Mouse (Mus musculus): ENCODE data around the gene Dennd5a.

The Dennd5a gene

DNA sequence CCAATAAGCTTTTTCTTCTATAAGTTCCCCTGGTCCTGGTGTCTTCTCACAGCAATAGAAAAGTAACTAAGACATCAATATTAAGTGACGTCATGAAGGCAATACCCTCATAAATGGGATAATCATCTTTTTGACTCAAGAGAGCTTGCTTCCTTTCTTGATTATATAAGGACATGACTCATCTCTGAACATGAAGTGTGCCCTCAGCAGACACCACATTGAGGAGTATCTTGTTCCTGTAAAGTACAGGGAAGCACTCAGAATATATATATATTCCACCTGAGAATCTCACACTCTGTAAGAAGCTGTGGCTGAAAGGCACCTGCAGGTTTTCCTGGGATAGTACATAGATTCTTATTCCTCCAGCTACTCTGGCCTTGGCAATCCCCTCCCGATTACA is 77.7 kb downstream of the Dennd5a start:
- DNase-seq (ENCODE audit: low spot score in 2 of 2), result no peak

DNA sequence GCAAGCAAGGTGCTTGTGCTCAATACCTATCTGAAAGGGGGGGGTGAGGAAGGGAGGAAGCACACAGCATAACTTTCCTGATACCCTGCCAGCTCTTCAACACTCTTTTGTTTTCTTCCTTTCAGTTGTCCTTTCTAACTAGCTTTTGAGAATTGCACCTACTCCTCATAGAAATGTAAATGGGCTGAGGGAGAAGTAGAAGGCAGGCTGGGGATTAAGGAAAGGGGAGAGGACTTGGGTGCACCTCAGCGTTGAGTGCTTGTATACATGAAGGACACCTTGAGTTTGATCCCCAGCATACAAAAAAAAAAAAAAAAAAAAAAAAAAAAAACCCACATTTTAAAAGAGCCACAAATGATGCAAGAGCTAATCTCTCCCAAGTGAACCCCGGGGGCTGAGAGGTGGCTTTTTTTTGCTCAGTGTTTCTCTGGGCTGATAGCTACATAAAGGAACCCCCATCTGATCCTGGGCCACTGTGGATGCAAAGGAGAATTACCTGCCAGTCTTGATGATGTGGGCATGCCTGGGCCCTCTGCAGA is 78.6 kb downstream of the Dennd5a start:
- no peak for DNase-seq (ENCODE audit: low spot score in 2 of 2)

DNA sequence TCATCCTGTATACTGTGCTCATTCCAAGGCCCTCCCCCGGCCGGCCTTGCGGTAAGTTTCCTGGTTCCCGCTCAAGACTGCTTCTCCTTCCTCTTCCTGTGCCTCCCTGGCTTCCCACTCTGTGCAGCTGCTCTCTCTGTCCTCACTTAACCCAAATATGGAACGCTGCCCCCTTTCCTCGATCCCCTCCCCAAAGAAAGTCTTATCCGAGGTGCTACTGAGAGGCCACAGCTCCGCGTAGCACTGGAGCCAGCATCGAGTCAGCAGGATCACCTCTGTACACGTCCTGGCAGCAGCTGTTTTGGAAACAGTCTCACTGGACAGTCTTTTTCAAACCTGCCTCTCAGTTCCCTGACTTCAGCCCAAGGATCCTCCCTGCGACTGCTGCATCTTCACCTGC is 81.1 kb downstream of the Dennd5a start:
- DNase-seq (ENCODE audit: low spot score in 2 of 2), result no peak

DNA sequence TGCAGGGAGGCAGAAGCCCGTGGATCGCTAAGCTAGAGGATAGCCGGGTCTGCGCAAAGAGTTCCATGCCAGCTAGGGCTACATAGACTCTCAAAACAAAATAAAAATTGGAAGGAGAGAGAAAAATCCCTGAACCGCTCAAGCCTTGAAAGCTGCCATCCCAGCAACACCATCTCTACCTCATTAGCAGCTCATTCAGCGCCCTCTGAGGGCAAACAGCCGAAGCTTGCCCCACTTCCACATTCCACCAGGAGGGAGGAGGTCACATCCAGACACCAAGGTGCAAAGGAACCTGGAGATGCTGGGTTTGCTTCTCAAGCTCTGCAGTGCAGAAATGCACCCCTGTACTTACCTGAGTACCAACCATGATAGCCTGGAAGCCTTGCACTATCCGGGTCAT is 84.2 kb downstream of the Dennd5a start:
- no peak for DNase-seq (ENCODE audit: low spot score in 2 of 2)

DNA sequence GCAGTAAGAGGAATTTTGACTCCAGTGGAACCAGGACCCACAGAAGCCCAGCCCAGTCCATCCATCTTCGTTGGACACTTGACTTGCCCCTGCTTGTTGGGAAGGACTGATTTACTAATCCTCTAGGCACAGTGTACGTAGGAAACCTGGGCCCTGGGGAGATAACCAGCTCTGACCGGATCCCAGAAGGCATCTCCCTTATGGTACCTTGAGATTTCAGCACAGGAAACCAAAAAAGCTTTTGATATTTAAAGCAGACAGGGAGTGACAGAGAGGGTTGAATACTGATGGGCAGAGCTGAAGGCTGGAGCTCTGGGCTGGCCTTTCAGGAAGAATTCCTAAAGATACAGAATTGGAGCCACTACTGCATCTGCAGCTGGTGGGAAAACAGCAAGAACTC is 84.7 kb downstream of the Dennd5a start:
- DNase-seq (ENCODE audit: low spot score in 2 of 2), result no peak

DNA sequence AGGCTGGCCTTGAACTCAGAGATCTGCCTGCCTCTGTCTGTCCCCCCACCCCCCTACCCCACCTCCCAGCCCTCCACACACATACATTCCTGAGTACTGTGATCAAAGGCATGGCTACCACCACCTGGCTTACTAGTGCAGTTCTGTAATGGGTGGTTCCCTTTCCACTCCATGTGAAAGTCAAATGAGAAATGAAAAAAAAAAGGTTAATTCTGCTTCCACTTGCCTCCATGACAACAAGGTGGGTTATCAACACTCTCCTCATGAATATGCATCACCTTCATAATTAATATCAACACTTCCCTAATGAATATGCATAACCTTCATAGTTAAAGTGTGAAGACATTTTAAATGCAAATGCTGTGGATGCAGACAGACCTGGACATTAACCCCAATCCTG is 85.2 kb downstream of the Dennd5a start:
- DNase-seq (ENCODE audit: low spot score in 2 of 2), result no peak

DNA sequence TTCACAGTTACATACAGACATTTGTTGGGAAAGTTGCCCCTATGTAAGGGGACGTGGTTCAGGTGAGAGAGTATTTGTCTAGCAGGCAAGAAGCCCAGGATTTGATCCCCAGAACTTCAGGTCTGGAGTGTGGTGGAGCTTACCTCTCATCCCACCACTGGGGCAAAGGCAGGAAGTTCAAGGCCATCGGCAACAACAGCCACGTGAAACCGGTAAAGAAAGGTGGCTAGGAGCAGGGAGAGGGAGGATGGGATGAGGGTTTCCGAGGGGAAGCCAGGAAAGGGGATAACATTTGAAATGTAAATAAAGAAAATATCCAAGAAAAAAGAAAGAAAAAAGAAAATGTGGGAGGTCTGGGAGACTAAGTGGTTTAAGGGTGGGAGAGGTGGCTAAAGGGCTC is 87.1 kb downstream of the Dennd5a start:
- DNase-seq (ENCODE audit: low spot score in 2 of 2), result no peak

DNA sequence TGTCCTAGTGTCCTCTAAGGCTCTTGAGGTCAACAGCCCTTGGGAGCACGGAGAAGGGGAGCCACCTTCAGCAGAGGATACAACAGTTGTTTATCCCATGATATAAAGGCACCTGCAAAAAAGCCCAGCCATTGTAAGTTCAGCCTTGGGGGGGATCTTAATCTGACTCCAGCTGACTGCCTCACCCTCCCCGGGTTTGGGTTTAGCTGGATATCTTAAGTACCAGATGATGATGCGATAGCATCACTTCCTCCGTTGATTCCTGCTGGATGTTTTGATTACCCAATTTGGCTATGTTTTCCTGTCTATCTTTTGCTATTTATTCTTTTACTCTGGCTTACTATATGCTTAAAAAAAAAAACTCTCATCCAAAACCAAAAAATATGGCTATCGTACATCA is 89.0 kb downstream of the Dennd5a start:
- no peak for DNase-seq (ENCODE audit: low spot score in 2 of 2)

DNA sequence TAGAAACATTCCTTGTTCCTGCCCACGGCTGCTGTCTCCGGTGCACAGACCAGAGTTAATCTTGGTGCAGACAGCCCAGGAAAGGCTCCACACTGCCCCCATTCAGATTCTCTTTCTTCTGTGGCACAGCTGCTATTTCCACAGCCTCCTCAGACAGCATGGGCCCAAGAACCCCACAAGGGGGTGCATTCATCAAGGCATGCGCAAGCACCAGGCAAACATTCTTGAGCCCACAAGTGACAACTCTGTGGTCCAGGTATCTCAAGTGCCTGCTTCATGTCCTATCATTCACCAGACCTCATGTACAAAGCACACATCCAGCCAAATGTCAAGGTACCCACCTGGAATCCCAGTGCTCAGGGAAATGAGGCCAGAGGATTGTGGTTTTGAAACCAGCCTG is 91.8 kb downstream of the Dennd5a start:
- DNase-seq (ENCODE audit: low spot score in 2 of 2), result no peak

DNA sequence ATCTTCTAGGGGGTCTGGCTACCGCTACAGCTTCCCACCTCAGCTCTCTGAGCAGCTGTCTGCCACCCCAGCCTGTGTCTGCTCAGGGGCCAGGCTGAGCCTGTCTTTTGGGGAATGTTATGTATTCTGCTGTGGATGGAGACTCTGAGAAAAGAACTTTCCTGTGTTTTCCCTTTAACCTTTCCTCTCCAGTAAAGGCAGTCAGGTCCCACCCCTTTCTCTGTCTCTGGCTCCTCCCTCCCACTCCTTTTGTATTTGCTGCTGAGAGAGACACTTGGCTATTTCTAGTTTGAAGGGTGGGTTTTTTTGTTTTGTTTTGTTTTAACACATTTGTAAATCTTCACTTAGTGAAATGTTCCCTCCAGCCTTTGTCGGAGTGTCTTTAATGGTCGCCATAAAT is 93.6 kb downstream of the Dennd5a start:
- DNase-seq (ENCODE audit: low spot score in 2 of 2), result no peak

DNA sequence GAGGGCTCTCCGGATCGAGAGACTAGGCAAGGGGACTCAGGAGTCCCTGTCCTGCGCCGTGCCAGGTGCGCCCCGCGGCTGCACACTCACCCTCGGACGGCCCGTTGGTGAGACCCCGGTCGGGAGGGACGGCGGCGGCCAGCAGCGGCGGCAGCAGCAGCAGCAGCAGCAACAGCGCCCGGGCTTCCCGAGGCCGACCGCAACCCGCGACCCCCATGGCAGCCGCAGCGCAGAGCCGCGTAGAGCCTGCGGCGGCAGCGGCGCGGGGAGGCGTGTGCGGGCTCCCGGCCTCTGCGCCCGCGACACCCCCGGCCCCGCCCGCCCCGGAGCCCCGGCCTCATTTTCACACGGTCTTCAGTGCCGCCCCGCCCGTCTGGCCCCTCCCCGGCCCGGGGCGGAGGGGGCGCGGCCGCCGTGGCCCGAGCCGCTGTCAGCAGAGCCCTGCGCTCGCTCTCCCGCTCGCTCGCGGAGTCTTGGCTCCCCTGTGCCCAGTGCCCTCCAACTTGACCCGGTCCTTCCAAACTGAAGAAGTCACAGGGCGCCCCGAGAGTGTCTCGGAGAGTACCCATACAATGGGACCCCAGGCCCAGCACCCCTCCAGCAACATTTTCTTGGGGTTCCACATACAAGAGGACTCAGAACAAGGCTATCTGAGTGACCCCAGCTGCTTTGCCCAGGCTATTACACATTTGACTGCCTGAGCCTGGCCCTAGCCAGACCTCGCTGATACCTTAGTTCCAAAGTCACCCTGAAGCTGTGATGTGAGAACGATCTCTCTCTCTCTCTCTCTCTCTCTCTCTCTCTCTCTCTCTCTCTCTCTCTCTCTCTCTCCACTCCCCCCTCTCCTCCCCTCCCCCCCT is 94.7 kb downstream of the Dennd5a start, which contains the start of gene Scube2:
TSS of gene Scube2 (minus strand) at position 310 of the 860 bp plus-strand sequence.
- peak in 1 of 2 experiments; percentile 23 for DNase-seq (ENCODE audit: low spot score in 2 of 2)

DNA sequence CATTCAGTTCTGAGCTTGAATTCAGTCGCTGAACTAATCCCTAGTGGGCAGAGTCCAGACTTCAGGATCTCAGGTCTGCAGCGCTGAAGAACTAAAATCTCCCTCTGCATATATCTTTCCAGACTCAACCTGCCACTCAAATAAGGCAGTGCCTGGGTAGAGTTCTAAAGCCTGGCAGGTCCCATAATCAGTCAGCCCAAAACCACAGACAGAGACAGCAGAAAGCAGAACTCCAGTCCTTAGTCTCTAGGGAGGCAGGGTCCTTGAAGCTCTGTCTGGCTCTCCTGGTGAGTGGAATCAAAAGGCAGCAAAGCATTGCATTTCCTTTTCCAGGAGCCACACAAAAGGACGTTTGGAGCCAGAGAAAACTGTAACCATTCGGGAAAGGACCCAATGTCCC is 96.7 kb downstream of the Dennd5a start:
- DNase-seq (ENCODE audit: low spot score in 2 of 2), result no peak

DNA sequence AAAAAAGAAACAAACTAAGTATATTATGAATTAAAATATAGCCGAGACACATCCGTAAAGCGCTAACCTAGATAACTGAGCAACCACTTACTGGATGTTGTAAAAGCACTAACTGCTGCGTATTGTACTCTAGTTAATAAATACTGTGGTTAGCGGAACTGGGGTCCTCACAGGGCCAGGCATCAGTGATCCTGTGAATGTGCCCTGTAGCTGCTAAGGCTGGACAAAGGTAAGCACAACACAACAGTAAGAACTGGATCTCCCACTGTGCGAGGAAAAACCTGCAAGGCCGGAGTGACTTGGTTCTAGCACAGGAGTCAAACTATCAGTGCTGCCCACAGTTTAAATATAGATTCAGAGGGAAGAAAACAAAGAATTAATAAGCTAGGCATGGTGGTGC is 100.1 kb downstream of the Dennd5a start:
- DNase-seq (ENCODE audit: low spot score in 2 of 2), result peak in 1 of 2 experiments; percentile 27

DNA sequence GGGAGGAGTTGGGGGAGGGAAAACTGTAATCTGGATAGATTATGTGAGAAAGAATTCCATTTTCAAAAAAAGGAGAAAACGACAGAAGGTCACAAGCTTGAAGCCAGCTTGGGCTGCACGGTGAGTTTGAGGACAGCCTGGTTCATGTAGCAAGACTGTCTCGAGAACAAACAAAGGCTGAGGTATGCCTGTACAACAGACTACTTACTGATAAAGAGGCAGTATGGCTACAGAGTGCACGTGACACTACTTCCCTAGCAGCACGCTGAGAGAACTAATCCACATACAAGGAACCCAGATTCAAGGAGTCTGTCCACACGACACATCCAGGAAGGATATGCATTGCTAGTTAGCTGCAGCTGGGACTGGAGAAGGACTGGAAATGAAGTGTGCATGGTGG is 100.9 kb downstream of the Dennd5a start:
- DNase-seq (ENCODE audit: low spot score in 2 of 2), result no peak

DNA sequence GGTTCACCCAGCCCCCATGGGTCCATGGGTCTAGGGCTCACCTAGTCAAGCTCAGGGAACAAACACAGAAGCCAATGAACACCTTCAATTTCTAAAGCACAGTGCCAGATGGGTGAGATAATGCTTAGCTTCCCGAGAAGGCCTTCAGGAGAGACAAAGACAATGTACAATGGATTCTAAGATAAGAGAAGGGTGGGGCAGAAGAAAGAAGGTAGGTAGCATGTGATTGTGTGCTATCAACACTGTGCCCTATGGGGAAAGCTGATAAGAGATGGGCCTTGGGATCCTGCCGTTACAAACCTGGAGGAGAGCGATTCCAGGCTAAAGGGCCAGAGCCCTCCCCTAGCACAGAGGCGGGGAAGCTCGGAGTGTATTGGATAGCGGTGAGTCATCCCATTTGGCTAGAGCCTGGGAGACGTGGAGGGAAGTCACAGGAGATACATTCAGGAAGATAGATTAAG is 107.5 kb downstream of the Dennd5a start:
- peak in 1 of 2 experiments; percentile 20 for DNase-seq (ENCODE audit: low spot score in 2 of 2)

DNA sequence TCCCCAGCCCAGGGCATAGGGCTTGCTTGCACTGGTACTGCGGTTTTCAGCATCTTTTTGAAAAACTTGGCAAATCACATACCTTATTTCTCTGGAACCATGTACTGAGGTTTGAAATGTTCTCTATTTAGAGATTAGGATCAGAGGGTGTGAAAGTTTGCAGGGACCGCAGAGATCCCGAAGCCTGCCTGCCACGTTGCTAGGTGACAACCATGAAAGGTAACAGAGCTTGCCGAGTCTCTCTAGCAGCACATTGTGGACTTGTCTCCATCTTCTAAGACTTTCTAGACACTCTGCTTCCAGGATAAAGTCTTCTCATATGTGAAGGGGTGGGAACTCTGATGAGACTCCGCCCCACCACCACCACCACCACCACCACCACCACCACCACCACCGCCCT is 108.3 kb downstream of the Dennd5a start:
- DNase-seq (ENCODE audit: low spot score in 2 of 2), result no peak

DNA sequence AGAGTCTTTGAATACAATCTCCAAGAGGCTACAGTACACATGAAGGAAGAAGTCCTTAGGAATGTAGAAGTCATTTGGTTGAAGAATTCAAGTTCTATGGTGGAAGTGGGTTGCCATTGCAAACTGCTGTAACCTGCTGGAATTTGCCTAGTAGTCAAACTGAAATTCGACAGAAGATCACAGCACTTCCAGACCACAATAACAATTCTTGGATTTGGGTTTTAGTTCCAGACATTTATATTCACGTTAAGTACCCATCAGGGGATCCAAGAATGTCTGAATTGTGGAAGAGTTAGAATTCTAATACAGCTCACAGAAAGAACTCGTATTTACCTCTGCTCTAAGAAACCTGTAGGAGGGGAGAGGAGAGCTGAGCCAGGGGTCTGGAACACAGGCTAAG is 109.7 kb downstream of the Dennd5a start:
- DNase-seq (ENCODE audit: low spot score in 2 of 2), result no peak

DNA sequence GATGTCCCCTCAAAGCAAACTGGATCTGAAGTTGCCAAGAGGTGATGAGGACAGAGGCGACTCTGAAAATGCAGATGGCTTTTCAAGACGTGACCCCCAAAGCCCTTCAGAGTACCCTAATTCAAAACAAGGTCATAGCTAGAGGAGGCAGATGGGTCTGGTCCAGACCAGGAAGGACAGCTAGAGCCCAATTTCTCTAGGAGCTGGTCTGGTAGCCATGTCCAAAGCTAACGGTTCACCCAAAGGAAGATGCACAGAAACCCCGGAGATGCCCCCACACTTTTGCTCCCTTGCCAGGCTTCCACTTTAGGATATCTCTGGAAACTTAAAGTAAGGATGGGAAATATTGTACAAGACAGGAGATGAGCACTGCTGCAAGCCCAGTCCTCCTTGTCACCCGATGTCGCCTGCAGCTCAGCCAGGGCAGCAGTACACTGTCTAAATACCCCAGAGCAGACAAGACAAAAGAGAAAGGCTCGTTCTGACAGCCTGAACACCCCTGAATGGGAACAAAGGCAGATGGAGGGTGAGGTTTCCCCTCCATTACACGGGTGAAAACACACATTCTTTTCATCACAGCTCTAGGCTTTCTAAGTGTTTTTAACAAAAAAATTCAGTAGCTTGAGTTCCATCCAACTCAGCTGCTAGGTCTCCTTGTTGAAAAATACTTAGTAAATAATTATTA is 110.4 kb downstream of the Dennd5a start:
- DNase-seq (ENCODE audit: low spot score in 2 of 2), result no peak

DNA sequence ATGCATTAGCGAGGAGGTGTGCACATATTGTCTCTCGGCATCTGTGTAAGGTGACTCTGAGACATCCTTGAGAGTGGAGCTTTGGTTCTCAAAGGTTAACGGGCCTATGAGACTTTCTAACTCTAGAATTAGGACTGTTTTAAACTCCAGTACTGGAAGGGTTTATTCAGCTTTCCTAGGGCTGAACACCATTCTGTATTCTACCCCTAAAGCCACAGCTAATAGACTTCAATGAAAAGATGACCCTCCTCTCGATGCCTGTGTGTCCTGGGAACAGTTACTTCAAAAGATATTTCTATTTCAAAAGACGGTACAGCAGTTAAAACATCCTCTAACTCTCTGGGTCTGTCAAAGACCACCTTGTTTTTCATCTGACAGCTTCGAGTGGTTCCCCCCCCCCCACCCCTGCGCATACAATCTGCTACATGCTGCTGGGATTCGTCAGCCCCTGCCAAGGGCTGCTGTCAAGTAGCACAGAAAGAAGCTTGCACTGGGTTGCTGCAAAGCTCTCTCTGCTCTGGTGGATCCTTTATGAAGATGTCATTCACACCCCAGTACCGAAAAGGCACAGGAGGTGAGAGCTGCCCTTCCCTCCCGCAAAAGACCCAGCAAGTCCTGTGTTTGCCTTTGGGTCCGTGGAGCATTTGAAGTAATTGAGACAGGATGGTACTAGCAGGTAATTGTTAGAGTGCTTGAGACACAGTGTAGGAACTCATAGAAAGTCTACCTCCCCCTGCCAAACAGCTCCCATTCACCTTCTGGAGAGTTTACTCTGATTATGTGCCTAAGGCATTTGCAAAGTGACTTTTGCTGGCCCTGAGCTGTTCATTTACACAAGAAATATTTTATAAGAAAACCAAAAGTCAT is 111.2 kb downstream of the Dennd5a start:
- no peak for DNase-seq (ENCODE audit: low spot score in 2 of 2)

DNA sequence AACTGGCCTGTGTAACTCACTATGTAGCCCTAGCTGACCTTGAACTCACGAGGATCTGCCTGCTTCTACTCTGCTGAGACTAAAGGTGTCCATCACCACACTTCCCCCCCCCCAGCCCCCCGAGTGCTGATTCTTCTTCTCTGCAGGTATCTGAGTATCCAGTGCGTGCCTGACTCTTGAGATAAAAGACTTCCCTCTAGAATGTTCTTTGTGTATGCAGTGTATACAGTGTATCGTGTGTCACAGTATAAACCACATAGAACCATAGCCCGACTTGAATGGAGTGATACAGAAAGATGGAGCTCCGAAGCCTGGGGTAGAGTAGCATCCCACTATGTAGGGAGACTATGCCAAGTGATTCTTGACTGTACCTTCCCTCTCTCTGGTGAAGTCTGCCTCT is 116.2 kb downstream of the Dennd5a start:
- DNase-seq (ENCODE audit: low spot score in 2 of 2), result no peak
